Mouse (Mus musculus) hindbrain, embryonic 11.5 days (tissue): ENCODE measurements around the gene Vmo1. TPM values are rescaled to one million over a fixed set of nuclear protein-coding genes. Genes with fewer than 3 reads are reported as not detected.

ENCODE experiments used
- ATAC-seq: fragments of 200-750 bp; cut with Nextera tagmentation; 2 replicates; pipeline ENCODE4 v1.8.0; 2017; ENCODE audit warnings: mild to moderate bottlenecking, moderate TSS enrichment, moderate library complexity; ENCODE audit not compliant: low FRiP score
- DNase-seq: peaks from one replicate; pipeline ENCODE4 v3.0.0-alpha.2; 2015; ENCODE audit warnings: low spot score
- H3K27ac ChIP-seq: fragments of 300-500 bp; sonication (generic); 2 replicates; pipeline ENCODE4 v1.5.1; 2014; ENCODE audit warnings: mild to moderate bottlenecking, low read depth, low read length
- H3K27me3 ChIP-seq: fragments of 300-500 bp; sonication (generic); 2 replicates; pipeline ENCODE4 v1.6.1; 2014; ENCODE audit warnings: mild to moderate bottlenecking, low read length, moderate library complexity, mixed read lengths; ENCODE audit not compliant: control insufficient read depth, insufficient read depth
- H3K36me3 ChIP-seq: fragments of 300-500 bp; sonication (generic); 2 replicates; pipeline ENCODE4 v1.6.1; 2014; ENCODE audit warnings: mild to moderate bottlenecking, low read length, moderate library complexity, mixed read lengths; ENCODE audit not compliant: control insufficient read depth, insufficient read depth
- H3K4me1 ChIP-seq: fragments of 300-500 bp; sonication (generic); replicated peaks from 2 replicates; pipeline ENCODE4 v1.6.1; 2014; ENCODE audit warnings: low read length, mixed read lengths; ENCODE audit not compliant: control insufficient read depth, insufficient read depth
- H3K4me2 ChIP-seq: fragments of 300-500 bp; sonication (generic); replicated peaks from 2 replicates; pipeline ENCODE4 v1.6.1; 2014; ENCODE audit warnings: mild to moderate bottlenecking, low read depth, low read length
- H3K4me3 ChIP-seq: fragments of 300-500 bp; sonication (generic); 2 replicates; pipeline ENCODE4 v1.5.1; 2014; ENCODE audit warnings: low read depth, low read length
- H3K9ac ChIP-seq: fragments of 300-500 bp; sonication (generic); 2 replicates; pipeline ENCODE4 v1.6.1; 2014; ENCODE audit warnings: low read depth, low read length
- H3K9me3 ChIP-seq: fragments of 300-500 bp; sonication (generic); 2 replicates; pipeline ENCODE4 v1.6.1; 2016; ENCODE audit warnings: low read length; ENCODE audit not compliant: control insufficient read depth
- WGBS: fragments of 180-500 bp; shearing (Covaris S2); extraction: QIAGEN DNeasy Blood & Tissue Kit; methylation state at CpG from one replicate; pipeline ENCODE4 v1.1.7; 2014; 5-methylcytosine and 5-hydroxymethylcytosine counted together
- polyA plus RNA-seq: library from polyadenylated mRNA; unstranded; fragments of >200 nt; fragmentation: Nextera tagmentation; extraction: Ambion mirVana; gene quantifications from 2 replicates; pipeline ENCODE4 v1.2.1, GENCODE M21; 2014

Vmo1 gene
- polyA plus RNA-seq, 1 experiment from 2014 or later: 0.36 TPM

DNA sequence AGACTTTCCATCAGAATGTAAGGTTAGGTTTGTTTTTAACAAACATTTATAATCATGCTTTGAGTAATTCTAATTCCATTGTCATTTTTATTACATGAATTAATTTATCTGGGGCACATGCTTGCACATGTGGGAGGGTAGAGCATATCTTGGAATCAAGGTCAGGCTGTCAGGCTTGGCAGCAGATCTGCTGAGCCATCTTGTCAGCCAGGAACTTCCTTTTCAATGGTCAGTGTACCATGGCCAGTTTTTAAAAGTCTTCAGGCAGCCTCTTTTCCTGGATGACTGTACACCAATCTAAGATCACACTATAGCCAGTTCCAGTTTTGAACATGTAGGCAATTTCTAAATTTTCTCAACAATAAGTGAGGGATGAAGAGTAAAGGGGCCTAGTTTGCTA is 41.7 kb downstream of the Vmo1 start:
- Histone ChIP-seq H3K9ac (no peak overlapping the region), H3K36me3 (no peaks in the 10 kb centered on the region), H3K9me3 (no peaks in the 10 kb centered on the region), H3K27ac (no peak overlapping the region), H3K4me3 (no peak overlapping the region), H3K4me2 (no peak overlapping the region), H3K27me3 (no peaks in the 10 kb centered on the region), H3K4me1 (no peaks in the 10 kb centered on the region)
- ATAC-seq (no peak), DNase-seq (no peak)

- H3K9ac ChIP-seq: no peak overlapping the region
- 96% methylated on average over 3 of the region's 3 CpGs for WGBS
- no peak for ATAC-seq
- H3K27ac ChIP-seq: no peak overlapping the region
- peaks cover 8% of the 10 kb centered on the region; the same call in 1 of the 2 replicates for H3K27me3 ChIP-seq
- H3K4me3 ChIP-seq: no peak overlapping the region
- no peaks in the 10 kb centered on the region for H3K9me3 ChIP-seq
- H3K4me2 ChIP-seq: no peak overlapping the region
- H3K4me1 ChIP-seq: no peaks in the 10 kb centered on the region
- no peaks in the 10 kb centered on the region for H3K36me3 ChIP-seq
- DNase-seq: no peak
Measured at GRCm38 (mm10) chr11:70469764-70470163, 44.7 kb downstream of the Vmo1 start.

- no peaks in the 10 kb centered on the region for H3K4me1 ChIP-seq
- H3K4me2 ChIP-seq: no peak overlapping the region
- ATAC-seq (no peak), DNase-seq (no peak)
- WGBS: 84% methylated on average over 5 of the region's 5 CpGs
- H3K9me3 ChIP-seq: no peaks in the 10 kb centered on the region
- H3K4me3 ChIP-seq: no peak overlapping the region
- peaks cover 10% of the 10 kb centered on the region; the same call in 1 of the 2 replicates for H3K27me3 ChIP-seq
- H3K9ac ChIP-seq: no peak overlapping the region
- no peak overlapping the region for H3K27ac ChIP-seq
- no peaks in the 10 kb centered on the region for H3K36me3 ChIP-seq
Measured at GRCm38 (mm10) chr11:70467902-70468619, 46.4 kb downstream of the Vmo1 start.

DNA sequence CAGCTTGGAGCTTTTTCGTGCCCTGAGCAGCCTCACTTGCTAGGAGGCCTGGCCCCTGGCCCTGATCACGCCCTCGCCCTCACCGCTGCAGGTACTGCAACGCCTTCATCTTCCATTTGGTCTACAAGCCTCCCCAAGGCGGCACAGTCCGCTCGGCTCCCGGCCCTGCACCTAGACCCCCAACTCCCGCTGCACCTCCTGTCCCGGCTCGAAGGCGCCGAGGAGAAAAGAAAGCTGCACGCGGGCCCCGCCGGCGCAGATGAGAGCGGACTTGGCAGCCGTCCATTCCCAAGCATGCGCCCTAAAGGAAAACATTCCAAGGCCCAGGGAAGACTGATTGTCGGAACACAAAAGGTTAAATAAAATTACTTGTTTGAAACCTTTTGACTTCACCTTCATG is 48.6 kb downstream of the Vmo1 start:
- Histone ChIP-seq H3K9ac (no peak overlapping the region), H3K4me1 (no peaks in the 10 kb centered on the region), H3K27me3 (peaks cover 12% of the 10 kb centered on the region), H3K27ac (no peak overlapping the region), H3K4me3 (peak overlapping the region; percentile 3; the same call in 1 of the 2 replicates), H3K36me3 (no peaks in the 10 kb centered on the region), H3K4me2 (peak overlapping the region; percentile 22; the same call in 1 of the 2 replicates), H3K9me3 (no peaks in the 10 kb centered on the region)
- DNase-seq (peak; percentile 18), ATAC-seq (no peak)
- 13% methylated on average over 23 of the region's 23 CpGs for WGBS

DNA sequence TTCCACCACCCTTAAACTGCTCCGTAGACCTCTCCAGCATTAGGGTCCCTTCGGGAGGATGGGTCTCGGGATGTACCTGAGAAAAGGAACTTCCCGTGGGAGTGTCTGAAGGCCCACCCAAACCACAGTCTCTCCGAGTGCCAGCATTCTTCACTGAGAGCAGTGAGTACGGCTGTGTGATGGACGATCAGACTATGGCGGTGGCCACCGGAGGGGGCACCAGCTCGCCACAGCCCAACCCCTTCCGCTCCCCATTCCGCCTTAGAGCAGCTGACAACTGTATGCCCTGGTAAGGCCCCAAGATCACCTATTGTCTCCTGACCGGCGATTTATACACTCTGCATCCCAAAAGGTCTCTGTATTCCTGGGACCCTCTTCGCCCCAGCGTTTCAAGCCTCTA is 49.2 kb downstream of the Vmo1 start:
- WGBS: 18% methylated on average over 16 of the region's 16 CpGs
- Histone ChIP-seq H3K4me3 (no peak overlapping the region), H3K9ac (no peak overlapping the region), H3K4me2 (no peak overlapping the region), H3K36me3 (no peaks in the 10 kb centered on the region), H3K4me1 (no peaks in the 10 kb centered on the region), H3K27ac (no peak overlapping the region), H3K9me3 (no peaks in the 10 kb centered on the region), H3K27me3 (peaks cover 18% of the 10 kb centered on the region)
- ATAC-seq: no peak
- peak; percentile 36 for DNase-seq

DNA sequence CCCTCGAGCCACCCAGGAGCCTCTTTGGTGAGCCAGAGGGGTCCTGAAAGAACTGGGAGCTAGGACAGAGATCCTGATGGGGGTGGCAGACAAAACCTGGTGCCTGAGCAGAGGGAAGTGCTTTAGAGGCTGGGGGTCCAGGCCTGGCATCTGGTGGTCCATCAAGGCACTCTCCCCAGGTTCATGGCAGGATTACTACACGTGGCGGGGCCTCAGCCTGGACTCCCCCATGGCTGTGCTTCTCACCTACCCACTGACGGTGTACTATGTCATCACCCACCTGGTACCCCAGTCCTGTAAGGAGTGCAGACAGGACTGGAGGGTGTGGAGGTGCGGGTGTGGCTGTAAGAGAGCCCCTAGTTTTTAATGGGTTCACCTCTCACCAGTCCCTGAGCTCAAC is 50.4 kb downstream of the Vmo1 start:
- WGBS: 75% methylated on average over 5 of the region's 5 CpGs
- Histone ChIP-seq H3K4me2 (no peak overlapping the region), H3K36me3 (no peaks in the 10 kb centered on the region), H3K9ac (no peak overlapping the region), H3K4me1 (no peaks in the 10 kb centered on the region), H3K9me3 (no peaks in the 10 kb centered on the region), H3K27me3 (peaks cover 24% of the 10 kb centered on the region), H3K4me3 (no peak overlapping the region), H3K27ac (no peak overlapping the region)
- DNase-seq (no peak), ATAC-seq (no peak)

Other genes starting within 250 kb of the Vmo1 start
- not detected in 2 replicates for gene Alox12e, start 192.0 kb downstream of the Vmo1 start, polyA plus RNA-seq
- 0.18 TPM in 1 of 2 replicates, not detected in the other for gene Alox15, start 162.6 kb downstream of the Vmo1 start, polyA plus RNA-seq
- 31.0 and 32.0 TPM in 2 replicates for gene Pelp1, start 104.6 kb downstream of the Vmo1 start, polyA plus RNA-seq
- 27.8 and 38.1 TPM in 2 replicates for gene Arrb2, start 82.0 kb downstream of the Vmo1 start, polyA plus RNA-seq
- gene Med11, start 62.7 kb downstream of the Vmo1 start, polyA plus RNA-seq: 40.2 and 42.0 TPM in 2 replicates
- gene Zmynd15, start 55.2 kb downstream of the Vmo1 start, polyA plus RNA-seq: 0.22 and 0.43 TPM in 2 replicates
- gene Cxcl16, start 54.6 kb downstream of the Vmo1 start, polyA plus RNA-seq: 0.42 and 1.2 TPM in 2 replicates
- gene Tm4sf5, start 9.4 kb downstream of the Vmo1 start, polyA plus RNA-seq: 0.45 TPM in 1 of 2 replicates, not detected in the other
- 0.14 and 0.45 TPM in 2 replicates for gene Gltpd2, start 4.6 kb upstream of the Vmo1 start, polyA plus RNA-seq
- gene Psmb6, start 10.8 kb upstream of the Vmo1 start, polyA plus RNA-seq: 895 and 918 TPM in 2 replicates
- gene Gm40193, start 18.3 kb upstream of the Vmo1 start, polyA plus RNA-seq: not detected in 2 replicates
- 2.5 and 2.9 TPM in 2 replicates for gene Pld2, start 25.4 kb upstream of the Vmo1 start, polyA plus RNA-seq
- gene Mink1, start 48.3 kb upstream of the Vmo1 start, polyA plus RNA-seq: 11.9 and 17.6 TPM in 2 replicates
- gene 4930544D05Rik, start 101.2 kb upstream of the Vmo1 start, polyA plus RNA-seq: not detected in 2 replicates
- not detected in 2 replicates for gene Chrne, start 104.6 kb upstream of the Vmo1 start, polyA plus RNA-seq
- 0.64 and 1.2 TPM in 2 replicates for gene Gp1ba, start 124.5 kb upstream of the Vmo1 start, polyA plus RNA-seq
- 86.6 and 94.3 TPM in 2 replicates for gene Rnf167, start 132.6 kb upstream of the Vmo1 start, polyA plus RNA-seq
- 138 and 145 TPM in 2 replicates for gene Slc25a11, start 132.9 kb upstream of the Vmo1 start, polyA plus RNA-seq
- gene Pfn1, start 140.0 kb upstream of the Vmo1 start, polyA plus RNA-seq: 1,409 and 1,523 TPM in 2 replicates
- 23.2 and 26.2 TPM in 2 replicates for gene Eno3, start 142.6 kb upstream of the Vmo1 start, polyA plus RNA-seq
- 151 and 176 TPM in 2 replicates for gene Spag7, start 154.8 kb upstream of the Vmo1 start, polyA plus RNA-seq
- gene Camta2, start 173.5 kb upstream of the Vmo1 start, polyA plus RNA-seq: 8.2 and 9.2 TPM in 2 replicates
- gene Inca1, start 185.5 kb upstream of the Vmo1 start, polyA plus RNA-seq: 0.63 and 1.9 TPM in 2 replicates
- 5.9 and 6.0 TPM in 2 replicates for gene Kif1c, start 185.9 kb upstream of the Vmo1 start, polyA plus RNA-seq
- 9.0 and 11.1 TPM in 2 replicates for gene Zfp3, start 249.6 kb upstream of the Vmo1 start, polyA plus RNA-seq